ENCODE assay signal across 12 mouse cellular contexts in the genomic region with DNA sequence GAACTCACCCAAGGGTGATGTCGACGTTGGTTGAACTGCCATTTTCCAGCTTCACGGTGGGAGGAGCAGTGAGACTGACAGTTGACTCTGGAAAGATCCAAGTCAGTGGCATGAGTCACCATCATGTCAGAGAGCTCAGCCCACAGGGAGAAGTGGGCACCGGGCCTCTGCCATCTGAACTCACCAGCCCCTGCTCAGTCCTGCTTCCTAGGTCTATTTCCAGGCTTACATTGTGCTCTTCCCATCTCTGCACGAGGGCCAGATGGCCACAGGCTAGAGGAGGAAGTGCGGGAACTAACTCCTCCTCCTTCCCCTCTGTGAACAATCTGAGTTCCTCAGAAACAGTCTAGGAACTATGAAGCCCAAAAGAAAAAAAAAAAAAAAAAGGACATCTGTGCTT. TPM values are rescaled to one million over a fixed set of nuclear protein-coding genes. Genes with fewer than 3 reads are reported as not detected.
A peak's percentile ranks its signal among the peaks of the same experiment; 100 is the strongest.
DNase-seq lines count a peak whose midpoint lies in the region; ATAC-seq and TF ChIP-seq lines count a peak whose summit lies in the region.
"Had no signal": no experiment of that assay in that cellular context is flagged by ENCODE, and none has a peak within 500 bp of the region (broad histone marks: within the 10 kb centered on the region; RNA-seq: fewer than 3 reads in every experiment).

No protein-coding gene starts in this region.

- DNase-seq in forebrain, postnatal 0 days: no peak
- DNase-seq in MEL (ENCODE audit: low read depth, low spot score) (no peak), liver (no peak)
- DNase-seq in cerebellum, adult 18-20 months: peak; percentile 62 to 72
- no peak for DNase-seq in left cerebral cortex, postnatal 4 days
- DNase-seq in forebrain, embryonic 11.5 days (ENCODE audit: low spot score): no peak
- DNase-seq: heart, postnatal 14 days; lung, postnatal 10 days had no signal

- no peak overlapping the region for H3K4me2 ChIP-seq in forebrain, postnatal 0 days (ENCODE audit: low read depth)
- no peak overlapping the region for H3K4me2 ChIP-seq in forebrain, embryonic 16.5 days (ENCODE audit: low read length)
- no peak overlapping the region for H3K4me2 ChIP-seq in forebrain, embryonic 11.5 days (ENCODE audit: low read depth, low read length, severe bottlenecking)

- TF ChIP-seq POLR2A in MEL (IDR thresholded peaks at IDR 0.05; ENCODE audit: control insufficient read depth in 1 of 2, insufficient read depth in 1 of 2, low read depth in 1 of 2, low read length in 2 of 2, poor library complexity in 1 of 2): no peak

- ATAC-seq in forebrain, postnatal 0 days: 0 out of 2 replicates have a peak, but pooled peaks have one; percentile 12
- ATAC-seq in forebrain, embryonic 16.5 days: no peak
- ATAC-seq in megakaryocyte, adult 5-6 weeks (ENCODE audit: poor library complexity, severe bottlenecking): peak; percentile 88
- no peak for ATAC-seq in forebrain, embryonic 11.5 days (replicated peaks; ENCODE audit: low FRiP score)
- ATAC-seq: forebrain, embryonic 14.5 days had no signal

- no peak overlapping the region for H3K27ac ChIP-seq in forebrain, postnatal 0 days (ENCODE audit: low read depth, low read length)
- H3K27ac ChIP-seq in forebrain, embryonic 16.5 days (ENCODE audit: low read length): no peak overlapping the region
- no peak overlapping the region for H3K27ac ChIP-seq in MEL (ENCODE audit: control insufficient read depth, low read depth, low read length)
- H3K27ac ChIP-seq in forebrain, embryonic 11.5 days (ENCODE audit: low read depth, low read length): no peak overlapping the region
- H3K27ac ChIP-seq: kidney, postnatal 0 days had no signal

- intact Hi-C loops in left cerebral cortex, postnatal 4 days (cut with DNase I): no loop called here

- TF ChIP-seq EP300 in MEL (IDR thresholded peaks at IDR 0.05; ENCODE audit: low read depth in 1 of 2, low read length in 2 of 2): no peak

- no peak overlapping the region for H3K4me3 ChIP-seq in forebrain, postnatal 0 days (ENCODE audit: low read depth, low read length)
- H3K4me3 ChIP-seq in forebrain, embryonic 16.5 days (replicated peaks; ENCODE audit: low read length): no peak overlapping the region
- H3K4me3 ChIP-seq in MEL (ENCODE audit: control insufficient read depth in 1 of 2, insufficient read depth in 1 of 2, low read depth in 2 of 2, low read length in 2 of 2): no peak overlapping the region
- no peak overlapping the region for H3K4me3 ChIP-seq in forebrain, embryonic 11.5 days (ENCODE audit: low read depth, low read length)

- WGBS in forebrain, postnatal 0 days: 83% methylated on average over 6 of the region's 6 CpGs
- 82% methylated on average over 6 of the region's 6 CpGs for WGBS in forebrain, embryonic 16.5 days
- 75% methylated on average over 6 of the region's 6 CpGs for WGBS in forebrain, embryonic 11.5 days

- no peak for TF ChIP-seq CTCF in forebrain, postnatal 0 days (IDR thresholded peaks at IDR 0.05; ENCODE audit: low read depth)
- no peak for TF ChIP-seq CTCF in MEL (IDR thresholded peaks at IDR 0.05 in 2 of 3, conservative IDR thresholded peaks at IDR 0.05 in 1 of 3; ENCODE audit: control insufficient read depth in 1 of 3, insufficient read depth in 1 of 3, low read depth in 2 of 3, low read length in 3 of 3, poor library complexity in 1 of 3, severe bottlenecking in 1 of 3)

- no peaks in the 10 kb centered on the region for H3K9me3 ChIP-seq in forebrain, postnatal 0 days (ENCODE audit: low read length)
- H3K9me3 ChIP-seq in forebrain, embryonic 16.5 days (ENCODE audit: control insufficient read depth, low read length): no peaks in the 10 kb centered on the region
- H3K9me3 ChIP-seq in MEL (replicated peaks; ENCODE audit: insufficient read depth, low read length): no peaks in the 10 kb centered on the region
- no peaks in the 10 kb centered on the region for H3K9me3 ChIP-seq in forebrain, embryonic 11.5 days (ENCODE audit: control insufficient read depth, low read length)

- no peak for TF ChIP-seq RAD21 in MEL (IDR thresholded peaks at IDR 0.05; ENCODE audit: low read depth, low read length)

- H3K4me1 ChIP-seq in forebrain, postnatal 0 days (ENCODE audit: insufficient read depth): peaks cover 11% of the 10 kb centered on the region; the same call in 1 of the 2 replicates
- H3K4me1 ChIP-seq in forebrain, embryonic 16.5 days (replicated peaks; ENCODE audit: control insufficient read depth, insufficient read depth, low read length): peaks cover 9% of the 10 kb centered on the region; the same call in 1 of the 2 replicates
- H3K4me1 ChIP-seq in MEL (ENCODE audit: control insufficient read depth in 1 of 2, insufficient read depth in 2 of 2, low read length in 2 of 2): 0 out of 4 replicates have a peak, but pooled peaks cover 0 to 1% of the 10 kb centered on the region in 2 experiments
- H3K4me1 ChIP-seq in forebrain, embryonic 11.5 days (replicated peaks; ENCODE audit: control insufficient read depth, insufficient read depth, low read length): no peaks in the 10 kb centered on the region

- H3K27me3 ChIP-seq in forebrain, postnatal 0 days (ENCODE audit: insufficient read depth, low read length): no peaks in the 10 kb centered on the region
- no peaks in the 10 kb centered on the region for H3K27me3 ChIP-seq in forebrain, embryonic 16.5 days (replicated peaks; ENCODE audit: control insufficient read depth, insufficient read depth, low read length)
- no peaks in the 10 kb centered on the region for H3K27me3 ChIP-seq in MEL (ENCODE audit: control insufficient read depth in 1 of 2, insufficient read depth in 2 of 2, low read length in 2 of 2)
- H3K27me3 ChIP-seq in forebrain, embryonic 11.5 days (ENCODE audit: control insufficient read depth, insufficient read depth, low read length): no peaks in the 10 kb centered on the region

- H3K79me2 ChIP-seq in MEL (ENCODE audit: control insufficient read depth, insufficient read depth, low read length, poor library complexity): no peaks in the 10 kb centered on the region

- no peak overlapping the region for H3K9ac ChIP-seq in forebrain, postnatal 0 days
- H3K9ac ChIP-seq in forebrain, embryonic 16.5 days (replicated peaks; ENCODE audit: low read depth, low read length): no peak overlapping the region
- H3K9ac ChIP-seq in MEL (ENCODE audit: control insufficient read depth, low read depth, low read length, poor library complexity, severe bottlenecking): no peak overlapping the region
- H3K9ac ChIP-seq in forebrain, embryonic 11.5 days (ENCODE audit: low read length): no peak overlapping the region

- H3K36me3 ChIP-seq in forebrain, postnatal 0 days (ENCODE audit: insufficient read depth): peaks cover 53% of the 10 kb centered on the region
- peaks cover 9% of the 10 kb centered on the region for H3K36me3 ChIP-seq in forebrain, embryonic 16.5 days (ENCODE audit: control insufficient read depth, insufficient read depth)
- H3K36me3 ChIP-seq in MEL (ENCODE audit: control insufficient read depth in 1 of 2, insufficient read depth in 2 of 2, low read length in 2 of 2): no peaks in the 10 kb centered on the region
- no peaks in the 10 kb centered on the region; the same call in 1 of the 2 replicates for H3K36me3 ChIP-seq in forebrain, embryonic 11.5 days (ENCODE audit: control insufficient read depth, insufficient read depth, low read length)

RNA-seq across cellular contexts. Expression of a gene that starts 5.8 kb away (rescaled TPM):
- 15.3 and 17.0 TPM in 2 replicates for total RNA-seq in forebrain, postnatal 0 days (2014; rRNA removed)
- polyA plus RNA-seq in forebrain, postnatal 0 days (2015; fragmentation: Nextera tagmentation; extraction: Ambion mirVana): 9.6 and 12.7 TPM in 2 replicates
- 20.6 and 21.5 TPM in 2 replicates for polyA plus RNA-seq in forebrain, embryonic 16.5 days (2015; fragmentation: Nextera tagmentation; extraction: Ambion mirVana)
- total RNA-seq in MEL (2012; rRNA removed): 5.1 and 5.4 TPM in 2 replicates
- 1 to 10 TPM in 1 of 2 experiments, not detected in 1; 9.4 TPM for polyA plus RNA-seq in MEL (2012; ENCODE audit: insufficient read depth in 1 of 2, insufficient read length in 2 of 2, low read depth in 1 of 2, low replicate concordance in 2 of 2, missing spikeins in 1 of 2)
- total RNA-seq in megakaryocyte, adult 5-6 weeks (2015): 18.4 and 19.3 TPM in 2 replicates
- total RNA-seq in megakaryocyte, adult 5-6 weeks (2017): 21.0 and 23.3 TPM in 2 replicates
- total RNA-seq in left cerebral cortex, postnatal 4 days (2021): 10 to 100 TPM; 17.7 to 21.1 TPM
- polyA plus RNA-seq in forebrain, embryonic 11.5 days (2014; fragmentation: Nextera tagmentation; extraction: Ambion mirVana): 19.7 and 19.8 TPM in 2 replicates

RNA-seq across cellular contexts. Expression of a gene that starts 6.2 kb away (rescaled TPM):
- total RNA-seq in forebrain, postnatal 0 days (2014; rRNA removed): 0.85 and 1.8 TPM in 2 replicates
- polyA plus RNA-seq in forebrain, postnatal 0 days (2015; fragmentation: Nextera tagmentation; extraction: Ambion mirVana): 1.5 and 2.2 TPM in 2 replicates
- polyA plus RNA-seq in forebrain, embryonic 16.5 days (2015; fragmentation: Nextera tagmentation; extraction: Ambion mirVana): 1.3 and 1.8 TPM in 2 replicates
- 1.0 and 1.4 TPM in 2 replicates for total RNA-seq in MEL (2012; rRNA removed)
- polyA plus RNA-seq in MEL (2012; ENCODE audit: insufficient read depth in 1 of 2, insufficient read length in 2 of 2, low read depth in 1 of 2, low replicate concordance in 2 of 2, missing spikeins in 1 of 2): 1 to 10 TPM in 1 of 2 experiments, not detected in 1; 1.6 TPM
- total RNA-seq in megakaryocyte, adult 5-6 weeks (2015): 1.1 and 1.6 TPM in 2 replicates
- 1.1 and 2.2 TPM in 2 replicates for total RNA-seq in megakaryocyte, adult 5-6 weeks (2017)
- 1 to 10 TPM; 1.1 to 1.2 TPM for total RNA-seq in left cerebral cortex, postnatal 4 days (2021)
- 0.72 and 1.0 TPM in 2 replicates for polyA plus RNA-seq in forebrain, embryonic 11.5 days (2014; fragmentation: Nextera tagmentation; extraction: Ambion mirVana)

RNA-seq across cellular contexts. Expression of a gene that starts 16.2 kb away (rescaled TPM):
- total RNA-seq in forebrain, postnatal 0 days (2014; rRNA removed): 52.2 and 59.5 TPM in 2 replicates
- polyA plus RNA-seq in forebrain, postnatal 0 days (2015; fragmentation: Nextera tagmentation; extraction: Ambion mirVana): 122 and 137 TPM in 2 replicates
- 166 and 182 TPM in 2 replicates for polyA plus RNA-seq in forebrain, embryonic 16.5 days (2015; fragmentation: Nextera tagmentation; extraction: Ambion mirVana)
- 12.6 and 13.1 TPM in 2 replicates for total RNA-seq in MEL (2012; rRNA removed)
- 10 to 100 TPM in 1 of 2 experiments, not detected in 1; 30.9 TPM for polyA plus RNA-seq in MEL (2012; ENCODE audit: insufficient read depth in 1 of 2, insufficient read length in 2 of 2, low read depth in 1 of 2, low replicate concordance in 2 of 2, missing spikeins in 1 of 2)
- 13.7 and 19.9 TPM in 2 replicates for total RNA-seq in megakaryocyte, adult 5-6 weeks (2015)
- 16.8 and 18.5 TPM in 2 replicates for total RNA-seq in megakaryocyte, adult 5-6 weeks (2017)
- 10 to 100 TPM; 42.2 to 42.5 TPM for total RNA-seq in left cerebral cortex, postnatal 4 days (2021)
- polyA plus RNA-seq in forebrain, embryonic 11.5 days (2014; fragmentation: Nextera tagmentation; extraction: Ambion mirVana): 157 and 171 TPM in 2 replicates

RNA-seq across cellular contexts. Expression of a gene that starts 16.2 kb away (rescaled TPM):
- total RNA-seq in forebrain, postnatal 0 days (2014; rRNA removed): 127 and 153 TPM in 2 replicates
- 182 and 219 TPM in 2 replicates for polyA plus RNA-seq in forebrain, postnatal 0 days (2015; fragmentation: Nextera tagmentation; extraction: Ambion mirVana)
- 119 and 127 TPM in 2 replicates for polyA plus RNA-seq in forebrain, embryonic 16.5 days (2015; fragmentation: Nextera tagmentation; extraction: Ambion mirVana)
- 158 and 179 TPM in 2 replicates for total RNA-seq in MEL (2012; rRNA removed)
- 100 to 1,000 TPM in 1 of 2 experiments, not detected in 1; 211 TPM for polyA plus RNA-seq in MEL (2012; ENCODE audit: insufficient read depth in 1 of 2, insufficient read length in 2 of 2, low read depth in 1 of 2, low replicate concordance in 2 of 2, missing spikeins in 1 of 2)
- 42.9 and 53.0 TPM in 2 replicates for total RNA-seq in megakaryocyte, adult 5-6 weeks (2015)
- total RNA-seq in megakaryocyte, adult 5-6 weeks (2017): 28.7 and 29.0 TPM in 2 replicates
- total RNA-seq in left cerebral cortex, postnatal 4 days (2021): 10 to 100 TPM; 59.8 to 64.3 TPM
- polyA plus RNA-seq in forebrain, embryonic 11.5 days (2014; fragmentation: Nextera tagmentation; extraction: Ambion mirVana): 122 and 135 TPM in 2 replicates

RNA-seq across cellular contexts. Expression of a gene that starts 32.8 kb away (rescaled TPM):
- 0.46 and 0.57 TPM in 2 replicates for total RNA-seq in forebrain, postnatal 0 days (2014; rRNA removed)
- polyA plus RNA-seq in forebrain, postnatal 0 days (2015; fragmentation: Nextera tagmentation; extraction: Ambion mirVana): 0.69 TPM in 2 replicates
- polyA plus RNA-seq in forebrain, embryonic 16.5 days (2015; fragmentation: Nextera tagmentation; extraction: Ambion mirVana): 1.1 and 1.3 TPM in 2 replicates
- total RNA-seq in MEL (2012; rRNA removed): 0.04 and 0.07 TPM in 2 replicates
- polyA plus RNA-seq in MEL (2012; ENCODE audit: insufficient read depth in 1 of 2, insufficient read length in 2 of 2, low read depth in 1 of 2, low replicate concordance in 2 of 2, missing spikeins in 1 of 2): under 1 TPM in 1 of 2 experiments, not detected in 1; 0.25 TPM
- not detected in 2 replicates for total RNA-seq in megakaryocyte, adult 5-6 weeks (2015)
- total RNA-seq in megakaryocyte, adult 5-6 weeks (2017): not detected in 2 replicates
- 1 to 10 TPM in 1 of 2 experiments, under 1 TPM in 1; 0.72 to 1.0 TPM for total RNA-seq in left cerebral cortex, postnatal 4 days (2021)
- polyA plus RNA-seq in forebrain, embryonic 11.5 days (2014; fragmentation: Nextera tagmentation; extraction: Ambion mirVana): 0.12 TPM in 1 of 2 replicates, not detected in the other

Comparison
In these comparisons a context has a peak if more than half of its experiments do, and no peak if none do; other contexts are left out.
1. ATAC-seq: peak in forebrain, postnatal 0 days (single experiment) and megakaryocyte, adult 5-6 weeks (single experiment); none in forebrain, embryonic 16.5 days (single experiment) and forebrain, embryonic 11.5 days (single experiment).
2. DNase-seq: peak in cerebellum, adult 18-20 months (2 of 2); none in forebrain, postnatal 0 days (single experiment), MEL (single experiment), liver (single experiment), left cerebral cortex, postnatal 4 days (single experiment) and forebrain, embryonic 11.5 days (single experiment).